Mouse (Mus musculus) olfactory bulb, adult 2 months (tissue): ENCODE measurements around the gene Cntnap1. TPM values are rescaled to one million over a fixed set of nuclear protein-coding genes. Genes with fewer than 3 reads are reported as not detected.

ENCODE experiments used
- H3K27ac ChIP-seq: fragments of 200-500 bp; 2 replicates; pipeline ENCODE4 v1.5.1; 2012; ENCODE audit warnings: low read depth, low read length; ENCODE audit not compliant: insufficient read depth
- H3K4me1 ChIP-seq: fragments of 200-500 bp; 2 replicates; pipeline ENCODE4 v1.6.1; 2012; ENCODE audit warnings: low read length; ENCODE audit not compliant: control insufficient read depth, insufficient read depth
- H3K4me3 ChIP-seq: fragments of 200-500 bp; 2 replicates; pipeline ENCODE4 v1.5.1; 2012; ENCODE audit warnings: mild to moderate bottlenecking, low read depth, low read length, moderate library complexity; ENCODE audit not compliant: insufficient read depth
- CTCF ChIP-seq: fragments of 200-500 bp; IDR thresholded peaks from 2 replicates; pipeline ENCODE4 v1.5.1; 2012; ENCODE audit warnings: low read depth, mild to moderate bottlenecking, low read length, moderate library complexity; ENCODE audit not compliant: insufficient read depth
- POLR2A ChIP-seq: fragments of 200-500 bp; IDR thresholded peaks from 2 replicates; pipeline ENCODE4 v1.6.1; 2012; ENCODE audit warnings: mild to moderate bottlenecking, low read depth, low read length, moderate library complexity; ENCODE audit not compliant: insufficient read depth
- WGBS: fragments of 180-500 bp; shearing (Covaris S2); methylation state at CpG from one replicate; pipeline ENCODE4 v1.1.7; 2018; 5-methylcytosine and 5-hydroxymethylcytosine counted together
- polyA plus RNA-seq: library from polyadenylated mRNA; stranded (reverse); fragments of >200 nt; gene quantifications from 2 replicates; pipeline ENCODE4 v1.2.4, GENCODE M21; 2012; ENCODE audit warnings: low replicate concordance; ENCODE audit not compliant: missing spikeins, insufficient read depth, insufficient read length

Gene Cntnap1
- polyA plus RNA-seq, 1 experiment, result not detected

- TF ChIP-seq CTCF, result no peak
- TF ChIP-seq POLR2A, result no peak
- 70% methylated on average over 18 of the region's 18 CpGs for WGBS
Measured at GRCm38 (mm10) chr11:101168301-101168980, 1.9 kb upstream of the Cntnap1 start.

GRCm38 (mm10) chr11:101169301-101170107 lies 819 bp upstream of the Cntnap1 start:
- 47% methylated on average over 17 of the region's 17 CpGs for WGBS
- H3K4me3 ChIP-seq, result peak overlapping the region; percentile 68
- peaks cover 36% of the 10 kb centered on the region for H3K4me1 ChIP-seq
- H3K27ac ChIP-seq, result no peak overlapping the region
- TF ChIP-seq CTCF (no peak), POLR2A (no peak)

More at GRCm38 (mm10) chr11:101168301-101168980, 1.9 kb upstream of the Cntnap1 start:
- no peak overlapping the region for H3K27ac ChIP-seq
- H3K4me3 ChIP-seq, result no peak overlapping the region
- H3K4me1 ChIP-seq, result peaks cover 26% of the 10 kb centered on the region

- Histone ChIP-seq H3K4me1 (peaks cover 43% of the 10 kb centered on the region), H3K4me3 (peak within 1 kb of the TSS; percentile 68), H3K27ac (peak within 1 kb of the TSS; percentile 82)
- TF ChIP-seq POLR2A (peak; percentile 59), CTCF (no peak)
- WGBS, result under 1% methylated on average over 48 of the region's 50 CpGs
Measured at GRCm38 (mm10) chr11:101170811-101171610, 688 bp downstream of the Cntnap1 start, which contains the start of gene Plekhh3. Gene Plekhh3 (minus strand): TSS chr11:101171351.

GRCm38 (mm10) chr11:101171721-101172433 lies 1.6 kb downstream of the Cntnap1 start:
- Histone ChIP-seq H3K4me3 (peak overlapping the region; percentile 46), H3K27ac (peak overlapping the region; percentile 82), H3K4me1 (peaks cover 47% of the 10 kb centered on the region)
- WGBS, result under 1% methylated on average over 31 of the region's 31 CpGs
- no peak for TF ChIP-seq CTCF
- TF ChIP-seq POLR2A, result no peak

- Histone ChIP-seq H3K4me1 (peaks cover 53% of the 10 kb centered on the region), H3K27ac (peak overlapping the region; percentile 40), H3K4me3 (peak overlapping the region; percentile 46)
- TF ChIP-seq CTCF (no peak), POLR2A (no peak)
- 14% methylated on average over 5 of the region's 5 CpGs for WGBS
Measured at GRCm38 (mm10) chr11:101172434-101172815, 2.1 kb downstream of the Cntnap1 start.

GRCm38 (mm10) chr11:101173112-101173511 lies 2.8 kb downstream of the Cntnap1 start:
- no peak for TF ChIP-seq POLR2A
- no peak for TF ChIP-seq CTCF
- 13% methylated on average over 11 of the region's 11 CpGs for WGBS
- H3K4me3 ChIP-seq, result no peak overlapping the region
- H3K4me1 ChIP-seq, result peaks cover 57% of the 10 kb centered on the region
- H3K27ac ChIP-seq, result no peak overlapping the region

- TF ChIP-seq POLR2A, result peak; percentile 30; the same call in 1 of the 2 replicates
- TF ChIP-seq CTCF, result peak; percentile 94
- WGBS, result 7% methylated on average over 61 of the region's 61 CpGs
- H3K4me3 ChIP-seq, result peak overlapping the region; percentile 28
- H3K27ac ChIP-seq, result no peak overlapping the region
- peaks cover 55% of the 10 kb centered on the region for H3K4me1 ChIP-seq
Measured at GRCm38 (mm10) chr11:101173631-101174388, 3.5 kb downstream of the Cntnap1 start.

- H3K4me3 ChIP-seq, result no peak overlapping the region
- TF ChIP-seq CTCF, result no peak
- no peak for TF ChIP-seq POLR2A
- H3K27ac ChIP-seq, result no peak overlapping the region
- peaks cover 50% of the 10 kb centered on the region for H3K4me1 ChIP-seq
- WGBS, result 35% methylated on average over 9 of the region's 9 CpGs
Measured at GRCm38 (mm10) chr11:101174389-101174745, 4.0 kb downstream of the Cntnap1 start.
